Mouse (Mus musculus) left cerebral cortex, postnatal 14 days (tissue): Measurements from ENCODE around the gene Hdhd3. TPM values are rescaled to one million over a fixed set of nuclear protein-coding genes. Genes with fewer than 3 reads are reported as not detected.
"Not testable (repeated sequence)": the region's sequence is repeated elsewhere in the genome, so short reads cannot be mapped to it uniquely, and the experiment has no call there.

ENCODE experiments used
- DNase-seq, 2 experiments: peaks; one replicate each; pipeline ENCODE4 v3.0.0; 2021 to 2022; ENCODE audit warnings: low spot score in 2 of 2, mixed read lengths in 1 of 2
- intact Hi-C: fragments of 180-260 bp; cut with DNase I; formaldehyde crosslinking; loops from one replicate; pipeline ENCODE4 v1.15.1; 2025
- total RNA-seq, 2 experiments: library from RNA; stranded (reverse); gene quantifications; 2 replicates each; pipeline ENCODE4 v1.2.3; 2021

The Hdhd3 gene
- total RNA-seq, 2 experiments from 2014 or later, result 9.1 to 9.8 TPM

DNA sequence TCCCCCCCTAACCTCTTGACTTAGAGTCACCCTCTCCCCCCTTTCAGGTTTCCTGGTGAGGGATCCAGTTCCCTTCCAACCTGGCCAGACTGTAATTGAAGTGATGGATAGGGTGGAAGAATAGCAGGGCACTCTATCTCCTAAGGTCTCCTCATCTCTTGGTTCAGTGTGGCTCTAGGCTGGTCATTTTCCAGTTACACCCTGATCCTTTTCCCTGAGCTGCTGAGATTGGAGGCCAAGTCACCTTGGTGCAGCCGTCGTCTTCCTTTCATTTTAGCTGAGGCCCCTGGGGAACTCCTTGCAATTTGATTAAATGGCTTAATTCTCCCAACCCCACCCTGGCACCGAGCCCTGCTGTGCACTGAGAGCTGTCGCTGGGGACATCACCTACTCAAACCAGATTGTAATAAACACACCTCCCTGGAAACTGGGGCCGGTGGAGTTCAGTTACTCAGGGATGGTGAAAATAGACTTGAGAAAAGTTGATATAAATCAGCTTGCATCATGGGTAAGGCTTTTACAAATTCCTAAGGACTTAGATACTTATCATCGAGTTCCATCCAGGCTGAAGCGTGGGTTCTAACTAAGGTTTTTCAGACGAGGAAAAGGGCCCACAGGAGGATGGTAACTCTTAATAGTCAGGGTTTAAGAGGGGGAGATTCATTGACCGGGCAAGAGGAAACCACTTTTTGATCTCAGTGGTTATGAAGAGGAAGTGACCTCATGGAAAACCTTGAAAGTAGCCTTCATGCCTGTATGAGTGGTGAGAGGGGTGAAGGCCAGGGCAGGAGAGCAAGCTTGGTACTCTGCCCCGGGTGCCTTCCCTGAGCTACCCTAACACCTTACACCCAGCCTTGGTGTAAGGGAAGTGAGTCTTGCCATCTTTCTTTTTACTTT, 22.3 kb downstream of the Hdhd3 start:
- DNase-seq, result no peak
- intact Hi-C loops, result no loop called here

GRCm38 (mm10) chr4:62479937-62480708, 23.1 kb downstream of the Hdhd3 start, which contains the start of gene Bspry:
Gene Bspry (plus strand): TSS chr4:62480053.
- intact Hi-C loops, result no loop called here
- DNase-seq, result no peak

DNA sequence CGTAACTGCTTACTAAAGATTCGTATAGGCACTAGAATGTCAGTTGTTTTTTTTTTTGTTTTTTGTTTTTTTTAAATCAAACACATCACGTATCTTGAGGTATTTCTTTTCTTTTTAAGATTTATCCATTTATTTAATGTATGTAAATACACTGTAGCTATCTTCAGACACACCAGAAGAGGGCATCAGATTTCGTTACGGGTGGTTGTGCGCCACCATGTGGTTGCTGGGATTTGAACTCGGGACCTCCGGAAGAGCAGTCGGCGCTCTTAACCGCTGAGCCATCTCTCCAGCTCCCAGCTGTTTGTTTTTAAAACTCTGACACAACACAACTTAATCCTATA, 23.7 kb downstream of the Hdhd3 start:
- DNase-seq, intact Hi-C loops: not testable (repeated sequence)

DNA sequence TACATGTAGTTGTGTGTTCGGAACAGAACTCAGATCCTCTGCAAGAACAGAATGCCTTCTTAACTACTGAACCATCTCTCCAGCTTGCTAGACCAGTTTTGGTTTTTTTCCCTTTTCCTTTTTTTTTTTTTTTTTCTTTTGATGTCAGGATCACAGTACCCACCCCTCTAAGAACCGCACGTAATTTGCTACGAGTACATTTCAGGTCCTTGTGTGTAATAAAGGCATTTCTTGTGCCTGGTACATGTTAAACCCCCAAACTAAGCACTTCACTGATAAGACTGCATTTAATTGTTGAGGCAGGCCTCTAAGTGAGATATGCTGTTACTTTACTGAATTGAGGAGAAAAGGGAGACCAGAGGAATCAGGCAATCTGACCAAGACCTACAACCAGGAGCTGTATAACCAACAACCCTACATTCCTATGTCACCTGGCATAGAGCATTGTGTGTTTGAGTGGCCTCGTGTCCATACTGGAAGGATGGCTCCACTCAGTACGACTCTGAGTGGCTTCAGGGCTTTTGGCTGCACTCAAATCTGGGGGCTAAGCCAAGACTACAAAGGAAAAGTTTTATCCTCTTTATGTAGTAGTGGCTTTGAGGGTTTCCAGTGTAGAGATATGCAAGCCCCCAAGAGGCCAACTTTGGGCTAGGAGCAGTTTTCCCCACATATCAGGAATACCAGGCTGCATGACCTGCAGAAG, 25.6 kb downstream of the Hdhd3 start:
- no peak for DNase-seq
- intact Hi-C loops, result no loop called here

DNA sequence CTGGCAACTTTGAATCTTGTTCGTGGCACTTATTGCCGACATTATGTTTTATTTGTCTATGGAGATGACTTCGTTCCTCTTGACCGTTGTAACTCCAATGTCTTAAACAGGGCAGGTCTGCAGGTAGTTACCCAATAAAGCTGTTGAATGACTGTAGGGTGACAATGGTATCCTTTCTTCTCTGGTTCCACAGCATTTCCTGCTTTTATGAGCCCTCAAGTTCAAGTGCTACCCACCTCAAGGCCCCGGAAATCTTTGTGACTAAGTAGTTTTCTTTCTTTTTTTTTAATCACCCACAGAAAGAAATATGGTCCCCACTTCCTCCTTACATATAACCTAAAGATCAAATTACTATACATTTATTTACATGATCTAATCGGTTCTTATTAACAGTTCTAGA, 27.5 kb downstream of the Hdhd3 start:
- intact Hi-C loops, result no loop called here

DNA sequence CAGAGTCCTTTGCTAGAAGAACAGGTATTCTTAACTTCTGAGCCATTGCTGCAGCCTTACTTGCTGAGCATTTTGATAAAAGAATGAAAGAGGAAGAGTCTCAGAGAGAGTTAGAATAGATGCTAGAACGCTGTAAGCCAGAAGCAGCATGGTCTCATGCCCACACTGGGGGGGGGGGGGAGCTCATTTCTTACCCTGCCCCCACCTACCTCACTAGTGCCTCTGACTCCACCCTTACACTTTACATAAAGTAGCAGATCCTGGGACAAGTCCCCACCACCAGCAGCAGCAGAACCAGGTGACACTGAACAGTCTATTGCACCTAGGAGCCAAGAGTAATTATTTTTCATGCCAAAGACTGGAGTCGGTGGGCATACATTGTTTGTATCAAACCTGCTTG, 28.1 kb downstream of the Hdhd3 start:
- DNase-seq, result no peak
- intact Hi-C loops, result no loop called here

More for the DNA sequence above, 27.5 kb downstream of the Hdhd3 start:
- DNase-seq, result no peak

GRCm38 (mm10) chr4:62472071-62472470, 31.2 kb downstream of the Hdhd3 start:
- DNase-seq, result peak in 1 of 2 experiments; percentile 45
- intact Hi-C loops, result loop anchor here (5.0 kb wide), 1 partner anchor 65 kb away; the partner anchor contains the start of genes Cdc26 and Prpf4

GRCm38 (mm10) chr4:62470598-62471051, 32.6 kb downstream of the Hdhd3 start, which contains the start of gene Wdr31:
Gene Wdr31 (minus strand): TSS chr4:62470896.
- peak; percentile 78 to 88 for DNase-seq
- intact Hi-C loops, result loop anchor here (5.0 kb wide), 1 partner anchor 63 kb away; the partner anchor contains the start of genes Cdc26 and Prpf4

DNA sequence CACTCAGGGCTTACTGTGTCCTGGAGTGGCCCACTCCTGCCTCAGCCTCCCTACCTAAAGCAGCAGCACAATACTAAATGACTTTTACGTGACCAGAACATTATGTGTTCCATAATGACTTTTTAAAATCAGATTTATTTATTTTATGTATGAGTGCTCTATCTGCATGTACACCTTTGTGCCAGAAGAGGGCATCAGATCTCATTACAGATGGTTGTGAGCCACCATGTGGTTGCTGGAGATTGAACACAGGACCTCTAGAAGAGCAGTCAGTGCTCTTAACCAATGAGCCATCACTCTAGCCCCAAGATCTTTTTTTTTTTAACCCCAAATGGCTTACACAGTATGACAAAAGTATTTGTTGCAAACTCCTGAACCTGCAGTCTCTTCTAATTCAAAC, 35.1 kb downstream of the Hdhd3 start:
- intact Hi-C loops, result no loop called here
- DNase-seq, result no peak

DNA sequence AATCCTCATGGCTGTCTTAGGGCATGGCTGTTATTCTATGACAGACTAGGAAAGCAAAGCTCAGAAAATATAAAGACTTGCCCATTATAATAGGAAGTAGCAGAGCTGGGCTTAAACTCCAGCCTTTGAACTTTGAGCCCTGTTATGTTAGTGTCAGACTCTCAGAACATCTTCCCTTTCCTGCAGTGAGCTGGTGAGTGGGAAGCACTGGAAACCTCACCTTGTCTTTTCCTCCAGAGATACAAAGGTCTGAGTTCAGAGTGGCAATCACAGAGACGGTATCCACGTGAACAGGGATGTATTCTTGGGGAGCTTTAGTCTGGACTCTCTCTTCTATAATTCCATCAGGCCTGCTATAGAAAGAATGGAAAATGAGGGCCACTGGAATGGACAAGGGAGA, 40.1 kb downstream of the Hdhd3 start:
- intact Hi-C loops, result no loop called here
- DNase-seq, result no peak

GRCm38 (mm10) chr4:62460348-62460747, 42.9 kb downstream of the Hdhd3 start:
- no peak for DNase-seq
- intact Hi-C loops, result no loop called here

DNA sequence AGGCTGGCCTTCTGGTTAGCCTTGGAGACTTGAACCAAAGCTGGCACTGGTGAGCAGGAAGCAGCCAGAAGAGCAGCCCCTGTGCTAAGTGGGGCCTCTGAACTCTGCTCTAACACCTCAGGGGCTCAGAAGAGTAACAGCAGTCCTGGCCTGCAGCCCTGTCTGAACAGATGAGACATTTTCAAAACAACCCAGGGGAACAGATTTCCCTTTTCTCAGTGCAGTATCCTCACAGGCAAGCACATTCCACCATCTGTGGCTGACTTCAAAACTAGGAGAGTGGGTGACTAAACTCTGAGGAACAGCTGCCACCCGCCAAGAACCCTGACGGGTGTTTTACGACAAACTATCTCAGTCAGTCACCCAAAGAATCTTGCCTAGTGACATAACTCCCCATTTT, 44.2 kb downstream of the Hdhd3 start:
- DNase-seq, result peak; percentile 49 to 74
- intact Hi-C loops, result loop anchor here (5.0 kb wide), 1 partner anchor 43 kb away; the partner anchor contains the start of gene Hdhd3

- intact Hi-C loops, result loop anchor here (1.0 to 5.0 kb wide), 2 partner anchors 47 to 309 kb away; partner anchors contain the start of gene Hdhd3
These were observed 48.3 kb downstream of the Hdhd3 start for GRCm38 (mm10) chr4:62454995-62455394.

More at GRCm38 (mm10) chr4:62454995-62455394, 48.3 kb downstream of the Hdhd3 start:
- DNase-seq, result peak; percentile 48 to 55

Other genes with a start within 250 kb of the Hdhd3 start
- 1 to 10 TPM; 7.1 to 9.8 TPM for gene Slc31a2, start 240.9 kb downstream of the Hdhd3 start, total RNA-seq
- gene Fkbp15, start 142.9 kb downstream of the Hdhd3 start, total RNA-seq, result 10 to 100 TPM; 37.3 to 40.2 TPM
- 10 to 100 TPM; 27.9 to 29.8 TPM for gene Slc31a1, start 142.7 kb downstream of the Hdhd3 start, total RNA-seq
- gene Cdc26, start 94.8 kb downstream of the Hdhd3 start, total RNA-seq, result 10 to 100 TPM; 46.2 to 47.1 TPM
- 10 to 100 TPM; 11.5 to 11.6 TPM for gene Prpf4, start 94.7 kb downstream of the Hdhd3 start, total RNA-seq
- not detected for gene Rnf183, start 68.2 kb downstream of the Hdhd3 start, total RNA-seq
- 1 to 10 TPM; 9.0 to 9.4 TPM for gene Wdr31, start 32.6 kb downstream of the Hdhd3 start, total RNA-seq
- under 1 TPM; 0.42 to 0.70 TPM for gene Bspry, start 23.4 kb downstream of the Hdhd3 start, total RNA-seq
- 10 to 100 TPM; 22.2 to 25.4 TPM for gene Alad, start 16.5 kb upstream of the Hdhd3 start, total RNA-seq
- 10 to 100 TPM; 19.5 to 24.4 TPM for gene Pole3, start 21.6 kb upstream of the Hdhd3 start, total RNA-seq
- gene 4933430I17Rik, start 21.9 kb upstream of the Hdhd3 start, total RNA-seq, result under 1 TPM; 0.33 to 0.61 TPM
- 10 to 100 TPM; 22.2 to 27.2 TPM for gene Rgs3, start 56.4 kb upstream of the Hdhd3 start, total RNA-seq